Mouse (Mus musculus) thymus, adult 2 months (tissue): ENCODE data around the gene Srgap3. TPM values are rescaled to one million over a fixed set of nuclear protein-coding genes. Genes with fewer than 3 reads are reported as not detected.

Source experiments
- DNase-seq: peaks from one replicate; pipeline ENCODE4 v3.0.0; 2021
- H3K27ac ChIP-seq: fragments of 200-500 bp; 2 replicates; pipeline ENCODE4 v1.5.1; 2012; ENCODE audit warnings: low read length, control low read depth; ENCODE audit not compliant: control insufficient read depth, insufficient read depth
- H3K27me3 ChIP-seq: fragments of 200-500 bp; 2 replicates; pipeline ENCODE4 v1.6.1; 2012; ENCODE audit warnings: mild to moderate bottlenecking, low read length, moderate library complexity, mixed read lengths; ENCODE audit not compliant: control insufficient read depth, insufficient read depth
- H3K36me3 ChIP-seq: fragments of 200-500 bp; 2 replicates; pipeline ENCODE4 v1.6.1; 2012; ENCODE audit warnings: mild to moderate bottlenecking, low read length, moderate library complexity; ENCODE audit not compliant: control insufficient read depth, insufficient read depth
- H3K4me1 ChIP-seq: fragments of 200-500 bp; replicated peaks from 2 replicates; pipeline ENCODE4 v1.6.1; 2012; ENCODE audit warnings: low read length; ENCODE audit not compliant: control insufficient read depth, insufficient read depth
- H3K4me3 ChIP-seq: fragments of 200-500 bp; 2 replicates; pipeline ENCODE4 v1.5.1; 2012; ENCODE audit warnings: mild to moderate bottlenecking, low read length, control low read depth, moderate library complexity; ENCODE audit not compliant: control insufficient read depth, insufficient read depth
- CTCF ChIP-seq: fragments of 200-500 bp; IDR thresholded peaks from 2 replicates; pipeline ENCODE4 v1.5.1; 2012; ENCODE audit warnings: mild to moderate bottlenecking, control low read depth, low read length, moderate library complexity, borderline replicate concordance; ENCODE audit not compliant: control insufficient read depth, poor library complexity, insufficient read depth; ENCODE audit errors: extremely low read depth
- POLR2A ChIP-seq: fragments of 200-500 bp; IDR thresholded peaks from 2 replicates; pipeline ENCODE4 v1.6.1; 2012; ENCODE audit warnings: mild to moderate bottlenecking, low read length, control low read depth, moderate library complexity; ENCODE audit not compliant: control insufficient read depth, poor library complexity, insufficient read depth; ENCODE audit errors: extremely low read depth
- WGBS: fragments of 180-500 bp; shearing (Covaris S2); methylation state at CpG from one replicate; pipeline ENCODE4 v1.1.7; 2018; 5-methylcytosine and 5-hydroxymethylcytosine counted together
- polyA plus RNA-seq: library from polyadenylated mRNA; depleted of rRNA; stranded (reverse); fragments of >200 nt; gene quantifications from 2 replicates; pipeline ENCODE4 v1.2.3, GENCODE M21; 2012

Srgap3 gene
- polyA plus RNA-seq, 1 experiment, result 3.8 TPM

GRCm38 (mm10) chr6:112758541-112758940, 188.5 kb downstream of the Srgap3 start:
- Histone ChIP-seq H3K4me1 (no peaks in the 10 kb centered on the region), H3K27ac (no peak overlapping the region), H3K27me3 (no peaks in the 10 kb centered on the region), H3K4me3 (no peak overlapping the region), H3K36me3 (no peaks in the 10 kb centered on the region)
- 86% methylated on average over 4 of the region's 4 CpGs for WGBS
- no peak for TF ChIP-seq CTCF
- TF ChIP-seq POLR2A, result no peak
- DNase-seq, result no peak

GRCm38 (mm10) chr6:112756866-112757265, 190.2 kb downstream of the Srgap3 start:
- no peak for TF ChIP-seq CTCF
- TF ChIP-seq POLR2A, result no peak
- WGBS, result 90% methylated on average over 4 of the region's 4 CpGs
- no peaks in the 10 kb centered on the region for H3K36me3 ChIP-seq
- H3K4me1 ChIP-seq, result no peaks in the 10 kb centered on the region
- H3K27me3 ChIP-seq, result no peaks in the 10 kb centered on the region
- DNase-seq, result no peak
- H3K27ac ChIP-seq, result no peak overlapping the region
- H3K4me3 ChIP-seq, result no peak overlapping the region

GRCm38 (mm10) chr6:112754994-112755393, 192.1 kb downstream of the Srgap3 start:
- 94% methylated on average over 6 of the region's 6 CpGs for WGBS
- H3K36me3 ChIP-seq, result no peaks in the 10 kb centered on the region
- no peak overlapping the region for H3K27ac ChIP-seq
- TF ChIP-seq POLR2A (no peak), CTCF (no peak)
- no peak for DNase-seq
- no peaks in the 10 kb centered on the region for H3K4me1 ChIP-seq
- no peak overlapping the region for H3K4me3 ChIP-seq
- no peaks in the 10 kb centered on the region for H3K27me3 ChIP-seq

GRCm38 (mm10) chr6:112752517-112752916, 194.5 kb downstream of the Srgap3 start:
- no peaks in the 10 kb centered on the region for H3K36me3 ChIP-seq
- WGBS, result 59% methylated on average over 3 of the region's 3 CpGs
- no peak for TF ChIP-seq CTCF
- no peak for TF ChIP-seq POLR2A
- H3K4me3 ChIP-seq, result no peak overlapping the region
- H3K27me3 ChIP-seq, result no peaks in the 10 kb centered on the region
- H3K4me1 ChIP-seq, result no peaks in the 10 kb centered on the region
- no peak overlapping the region for H3K27ac ChIP-seq
- no peak for DNase-seq

- no peak for TF ChIP-seq POLR2A
- no peak for TF ChIP-seq CTCF
- 42% methylated on average over 5 of the region's 5 CpGs for WGBS
- H3K27ac ChIP-seq, result no peak overlapping the region
- no peak overlapping the region for H3K4me3 ChIP-seq
- no peak for DNase-seq
- no peaks in the 10 kb centered on the region for H3K27me3 ChIP-seq
- H3K4me1 ChIP-seq, result no peaks in the 10 kb centered on the region
- no peaks in the 10 kb centered on the region for H3K36me3 ChIP-seq
Measured at GRCm38 (mm10) chr6:112752007-112752406, 195.1 kb downstream of the Srgap3 start.

GRCm38 (mm10) chr6:112742297-112742696, 204.8 kb downstream of the Srgap3 start:
- Histone ChIP-seq H3K27me3 (no peaks in the 10 kb centered on the region), H3K27ac (no peak overlapping the region), H3K4me3 (no peak overlapping the region), H3K4me1 (no peaks in the 10 kb centered on the region), H3K36me3 (no peaks in the 10 kb centered on the region)
- TF ChIP-seq POLR2A (no peak), CTCF (no peak)
- DNase-seq, result no peak
- 96% methylated on average over 2 of the region's 2 CpGs for WGBS

GRCm38 (mm10) chr6:112741766-112742165, 205.3 kb downstream of the Srgap3 start:
- no peak overlapping the region for H3K4me3 ChIP-seq
- TF ChIP-seq CTCF (no peak), POLR2A (no peak)
- DNase-seq, result no peak
- H3K27me3 ChIP-seq, result no peaks in the 10 kb centered on the region
- H3K4me1 ChIP-seq, result no peaks in the 10 kb centered on the region
- 93% methylated on average over 5 of the region's 5 CpGs for WGBS
- no peak overlapping the region for H3K27ac ChIP-seq
- H3K36me3 ChIP-seq, result no peaks in the 10 kb centered on the region
